Mouse (Mus musculus) thymus, adult 2 months (tissue): ENCODE measurements around the gene Asic3.

Source experiments
- CTCF ChIP-seq: fragments of 200-500 bp; IDR thresholded peaks from 2 replicates; pipeline ENCODE4 v1.5.1; 2012; ENCODE audit warnings: mild to moderate bottlenecking, control low read depth, low read length, moderate library complexity, borderline replicate concordance; ENCODE audit not compliant: control insufficient read depth, poor library complexity, insufficient read depth; ENCODE audit errors: extremely low read depth
- POLR2A ChIP-seq: fragments of 200-500 bp; IDR thresholded peaks from 2 replicates; pipeline ENCODE4 v1.6.1; 2012; ENCODE audit warnings: mild to moderate bottlenecking, low read length, control low read depth, moderate library complexity; ENCODE audit not compliant: control insufficient read depth, poor library complexity, insufficient read depth; ENCODE audit errors: extremely low read depth

- TF ChIP-seq CTCF (no peak), POLR2A (no peak)
These were observed 15.4 kb downstream of the Asic3 start for GRCm38 (mm10) chr5:24428596-24428995.
